Mouse (Mus musculus): ENCODE results near the gene Zbtb1.
A peak's percentile ranks its signal among the peaks of the same experiment; 100 is the strongest.
"Not testable (repeated sequence)": the region's sequence is repeated elsewhere in the genome, so short reads cannot be mapped to it uniquely, and the experiment has no call there.

The Zbtb1 gene

DNA sequence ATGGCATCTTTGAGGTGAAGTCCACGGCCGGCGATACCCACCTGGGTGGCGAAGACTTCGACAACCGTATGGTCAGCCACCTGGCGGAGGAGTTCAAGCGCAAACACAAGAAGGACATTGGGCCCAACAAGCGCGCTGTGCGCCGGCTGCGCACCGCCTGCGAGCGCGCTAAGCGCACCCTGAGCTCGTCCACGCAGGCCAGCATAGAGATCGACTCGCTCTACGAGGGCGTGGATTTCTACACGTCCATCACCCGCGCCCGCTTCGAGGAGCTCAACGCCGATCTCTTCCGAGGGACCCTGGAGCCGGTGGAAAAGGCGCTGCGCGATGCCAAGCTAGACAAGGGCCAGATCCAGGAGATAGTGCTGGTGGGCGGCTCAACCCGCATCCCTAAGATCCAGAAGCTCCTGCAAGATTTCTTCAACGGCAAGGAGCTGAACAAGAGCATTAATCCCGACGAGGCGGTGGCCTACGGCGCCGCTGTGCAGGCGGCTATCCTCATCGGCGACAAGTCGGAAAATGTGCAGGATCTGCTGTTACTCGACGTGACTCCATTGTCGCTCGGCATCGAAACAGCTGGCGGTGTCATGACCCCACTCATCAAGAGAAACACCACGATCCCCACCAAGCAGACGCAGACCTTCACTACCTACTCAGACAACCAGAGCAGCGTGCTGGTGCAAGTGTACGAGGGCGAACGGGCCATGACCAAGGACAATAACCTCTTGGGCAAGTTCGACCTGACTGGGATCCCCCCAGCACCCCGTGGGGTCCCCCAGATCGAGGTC is 35.3 kb downstream of the Zbtb1 start:
- DNase-seq: peak; percentile 14

- DNase-seq: no peak
Observed at GRCm38 (mm10) chr12:76405971-76406370, 35.9 kb downstream of the Zbtb1 start.

- no peak for DNase-seq
Observed at GRCm38 (mm10) chr12:76407184-76407583, 37.1 kb downstream of the Zbtb1 start.

DNA sequence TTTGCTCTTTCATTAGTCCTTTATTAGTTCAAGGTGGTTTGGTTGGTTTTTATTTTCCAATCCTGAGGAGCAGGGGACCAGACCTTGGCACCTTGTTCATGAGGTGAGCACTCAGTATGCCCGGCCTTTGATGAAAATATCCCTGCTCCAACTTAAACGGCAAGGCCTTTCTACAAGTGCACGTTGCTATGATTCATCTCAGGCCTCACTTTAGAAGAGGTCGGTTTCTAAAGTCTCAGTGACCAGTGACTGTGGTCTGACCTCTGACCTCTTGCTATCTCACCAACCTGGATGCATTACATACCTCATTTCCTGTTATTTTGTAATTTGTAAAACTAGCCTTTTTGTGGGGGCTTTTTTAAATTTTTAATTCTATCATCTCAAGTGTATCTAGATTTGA is 39.1 kb downstream of the Zbtb1 start:
- no peak for DNase-seq

DNA sequence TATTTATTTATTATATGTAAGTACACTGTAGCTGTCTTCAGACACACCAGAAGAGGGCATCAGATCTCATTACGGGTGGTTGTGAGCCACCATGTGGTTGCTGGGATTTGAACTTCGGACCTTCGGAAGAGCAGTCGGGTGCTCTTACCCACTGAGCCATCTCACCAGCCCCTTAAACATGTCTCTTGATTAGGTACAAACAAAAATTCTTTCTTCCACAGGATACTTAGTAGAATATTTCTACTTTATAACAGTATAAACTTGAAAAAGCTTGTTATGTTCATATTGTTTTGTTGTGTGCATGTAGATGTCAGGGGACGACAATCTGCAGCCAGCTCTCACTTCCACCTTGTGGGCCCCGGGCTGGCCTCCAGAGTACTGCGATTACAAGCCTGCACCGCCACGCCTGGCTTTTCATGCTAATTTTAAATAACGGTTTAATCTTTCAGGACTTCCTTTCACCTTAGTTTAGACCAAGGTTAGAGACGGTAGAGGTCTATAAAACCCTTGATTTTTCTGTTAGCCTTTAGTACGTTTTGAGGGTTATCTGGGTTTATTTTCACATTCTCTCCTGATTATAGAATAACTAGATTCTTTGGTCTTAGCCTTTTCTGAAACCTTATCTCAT is 45.4 kb downstream of the Zbtb1 start:
- DNase-seq: no peak

GRCm38 (mm10) chr12:76417433-76417854 is 47.4 kb downstream of the Zbtb1 start, which contains the start of gene Ppp1r36:
TSS of gene Ppp1r36 (plus strand) at chr12:76417538.
- no peak for DNase-seq

- no peak for DNase-seq
Observed at GRCm38 (mm10) chr12:76418346-76418745, 48.3 kb downstream of the Zbtb1 start.

DNA sequence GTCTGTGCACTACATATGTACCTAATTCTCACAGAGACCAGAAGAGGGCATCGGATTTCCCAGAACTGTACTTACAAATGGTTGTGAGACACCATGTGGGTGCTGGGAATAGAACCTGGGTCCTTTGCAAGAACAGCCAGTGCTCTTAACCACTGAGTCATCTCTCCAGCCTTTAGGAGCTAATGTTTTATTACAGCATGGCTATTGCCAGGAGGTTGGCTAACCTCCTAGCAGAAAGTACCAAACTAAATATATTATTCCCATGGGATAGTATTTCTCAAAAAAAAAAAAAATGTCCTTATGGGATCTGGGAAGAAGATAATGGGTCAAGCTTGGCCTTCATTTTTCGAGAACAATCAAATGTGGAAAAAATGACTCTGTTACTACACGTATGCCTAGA is 55.2 kb downstream of the Zbtb1 start:
- no peak for DNase-seq

GRCm38 (mm10) chr12:76427546-76427945 is 57.5 kb downstream of the Zbtb1 start:
- no peak for DNase-seq

DNA sequence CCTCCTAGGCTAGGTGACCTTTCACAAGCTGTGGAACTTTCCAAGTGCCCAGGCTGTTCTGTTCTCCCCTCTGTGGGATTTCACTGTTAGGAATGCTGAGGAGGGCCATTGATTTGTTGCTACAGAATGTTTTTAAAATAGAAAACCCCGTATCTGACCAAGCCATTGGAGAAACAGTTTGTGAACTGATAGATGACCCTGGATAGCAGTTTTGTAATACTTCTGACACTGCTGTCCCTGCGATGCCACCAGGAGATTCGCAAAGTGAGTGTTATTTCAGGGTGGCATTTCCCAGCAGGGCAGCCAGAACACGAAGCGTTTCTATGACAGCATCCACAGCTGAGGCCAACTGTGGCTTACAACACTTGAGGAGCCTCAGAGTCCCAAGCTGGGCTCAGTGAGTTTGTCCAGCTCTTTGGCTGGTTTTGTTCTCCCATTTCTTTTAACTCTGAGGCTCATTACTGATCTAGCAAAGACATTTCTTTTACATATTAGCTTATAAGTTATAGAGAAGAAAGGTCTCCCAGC is 60.9 kb downstream of the Zbtb1 start:
- DNase-seq: peak; percentile 23

DNA sequence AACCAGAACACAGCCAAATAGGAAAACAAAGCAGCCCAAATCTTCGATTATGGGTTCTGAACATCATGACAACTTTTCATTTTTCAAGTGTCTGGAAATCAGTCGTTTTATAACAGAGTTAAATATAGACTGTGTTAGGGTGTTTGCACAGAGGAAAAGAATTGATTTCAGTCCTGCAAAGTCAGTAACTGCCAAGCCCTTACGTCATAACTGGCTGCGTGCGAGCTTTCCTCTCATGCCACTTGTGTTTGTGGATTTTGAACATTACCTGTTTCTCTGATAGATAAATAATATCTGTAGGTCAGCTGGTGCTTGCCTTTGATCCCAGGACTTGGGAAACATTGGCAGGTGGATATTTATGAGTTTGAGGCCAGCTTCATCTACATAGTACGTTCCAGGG is 61.4 kb downstream of the Zbtb1 start:
- peak; percentile 35 for DNase-seq

- DNase-seq: no peak
Observed at GRCm38 (mm10) chr12:76434111-76434510, 64.0 kb downstream of the Zbtb1 start.

DNA sequence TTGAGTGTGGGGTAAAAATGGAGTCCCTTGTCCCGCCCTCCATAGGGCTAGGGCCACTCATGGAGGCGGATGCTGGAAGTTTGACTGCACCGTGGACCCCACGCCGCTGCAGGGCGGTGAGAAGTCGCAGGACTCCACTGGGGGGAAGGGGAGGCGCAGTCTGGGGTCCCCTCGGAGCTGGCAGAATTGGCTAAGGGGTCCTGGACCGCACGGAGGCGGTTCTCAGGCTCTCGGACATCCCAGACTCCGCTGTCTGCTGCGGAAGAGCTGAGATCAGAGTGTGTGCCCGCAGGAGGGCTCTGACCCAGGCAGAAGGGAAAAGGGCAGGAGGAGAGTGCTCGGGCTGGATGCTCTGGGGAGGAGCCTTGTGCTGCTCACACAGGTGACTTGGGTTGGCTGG is 65.0 kb downstream of the Zbtb1 start:
- no peak for DNase-seq

GRCm38 (mm10) chr12:76435549-76435948 is 65.5 kb downstream of the Zbtb1 start:
- DNase-seq: no peak

DNA sequence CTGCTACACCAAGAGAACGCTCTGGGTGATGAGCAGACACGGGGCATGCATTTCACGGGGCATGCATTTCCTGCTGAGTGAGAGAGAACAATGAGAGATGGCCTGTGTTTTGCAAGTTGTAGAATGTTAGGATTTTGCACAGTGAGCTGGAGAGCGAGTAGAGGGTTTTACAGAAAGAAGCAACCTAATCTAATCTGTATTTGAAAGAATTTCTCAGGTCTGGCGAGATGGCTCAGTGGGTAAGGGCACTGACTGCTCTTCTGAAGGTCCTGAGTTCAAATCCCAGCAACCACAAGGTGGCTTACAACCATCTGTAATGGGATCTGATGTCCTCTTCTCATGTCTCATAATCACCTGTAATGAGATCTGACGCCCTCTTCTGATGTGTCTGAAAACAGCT is 73.4 kb downstream of the Zbtb1 start:
- DNase-seq: not testable (repeated sequence)

DNA sequence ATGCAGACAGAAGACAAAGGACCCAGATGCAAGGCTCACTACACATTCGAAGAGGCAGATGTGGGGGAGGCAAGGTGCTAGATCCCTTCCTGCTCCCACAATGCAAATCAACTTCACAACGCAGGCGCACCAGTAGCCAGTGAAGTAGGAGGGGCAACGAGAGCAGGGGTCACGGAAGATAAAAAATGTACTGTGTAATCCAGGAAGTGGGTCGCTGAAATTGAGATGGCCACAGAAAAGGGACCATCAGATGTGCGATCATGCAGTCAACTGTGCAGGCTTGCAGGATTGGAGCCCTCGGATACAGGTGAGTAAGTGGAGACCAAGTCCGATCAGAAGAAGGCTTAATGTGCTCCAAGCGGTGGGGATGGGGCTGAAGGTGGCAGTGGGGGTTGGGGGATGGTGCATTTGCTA is 74.3 kb downstream of the Zbtb1 start:
- no peak for DNase-seq

- DNase-seq: no peak
Observed at GRCm38 (mm10) chr12:76444862-76445261, 74.8 kb downstream of the Zbtb1 start.

DNA sequence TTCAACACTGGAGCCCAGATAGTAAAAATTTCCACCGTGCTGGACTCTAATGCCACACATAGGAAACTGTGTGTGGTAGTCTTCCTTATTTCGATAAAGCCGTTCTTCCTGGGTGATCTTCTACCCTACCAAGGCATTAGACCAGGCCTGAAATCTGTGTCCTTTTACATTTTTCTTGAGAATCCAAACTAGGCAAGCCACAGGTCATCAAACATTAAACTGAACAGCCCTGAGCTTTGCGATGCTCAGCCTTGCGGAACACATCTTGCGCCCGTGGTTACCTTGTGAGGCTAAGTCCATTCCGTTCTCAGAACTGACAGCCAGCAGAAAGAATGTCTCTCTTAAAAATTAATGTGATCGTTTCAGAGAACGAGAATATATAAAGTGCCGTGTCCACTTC is 76.1 kb downstream of the Zbtb1 start:
- no peak for DNase-seq

Measured in layer of hippocampus, adult 9-11 months (tissue).